Mouse (Mus musculus) left cerebral cortex, postnatal 10 days (tissue): ENCODE data around the gene Ugt1a10. TPM values are rescaled to one million over a fixed set of nuclear protein-coding genes. Genes with fewer than 3 reads are reported as not detected.
A peak's percentile ranks its signal among the peaks of the same experiment; 100 is the strongest.
"Not testable (repeated sequence)": the region's sequence is repeated elsewhere in the genome, so short reads cannot be mapped to it uniquely, and the experiment has no call there.

ENCODE experiments used
- DNase-seq, 2 experiments: peaks; one replicate each; pipeline ENCODE4 v3.0.0; 2021 to 2022; ENCODE audit warnings: low spot score in 2 of 2, mixed read lengths in 1 of 2; ENCODE audit errors: extremely low spot score in 1 of 2
- intact Hi-C: fragments of 180-260 bp; cut with DNase I; formaldehyde crosslinking; loops from one replicate; pipeline ENCODE4 v1.15.1; 2025
- total RNA-seq, 2 experiments: library from RNA; stranded (reverse); gene quantifications; 2 replicates each; pipeline ENCODE4 v1.2.3; 2021

The Ugt1a10 gene
- total RNA-seq, 2 experiments from 2014 or later: not detected

DNA sequence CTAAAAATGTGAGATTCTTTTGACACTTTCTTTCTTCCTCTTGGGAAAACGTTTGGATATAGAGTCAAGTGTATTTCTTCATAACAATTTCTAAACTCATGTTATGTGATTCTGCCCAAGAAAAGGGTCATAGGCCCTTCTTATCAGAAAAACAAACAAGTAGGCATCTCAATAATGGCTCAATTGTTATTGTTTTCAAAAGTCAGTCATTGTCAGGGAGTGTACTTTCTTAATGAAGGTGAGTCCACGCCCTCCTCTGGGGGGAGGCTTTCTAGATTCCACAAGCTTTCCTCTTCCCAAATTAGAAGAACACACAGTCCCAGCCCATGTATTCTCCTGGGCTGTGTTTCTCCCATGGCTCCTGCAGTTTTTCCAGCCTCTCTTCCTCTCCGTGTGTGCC, 32.3 kb downstream of the Ugt1a10 start, which contains the start of gene Ugt1a8:
TSS of gene Ugt1a8 (plus strand) at position 301 of the 400 bp plus-strand sequence.
- no peak for DNase-seq
- intact Hi-C loops: no loop called here

DNA sequence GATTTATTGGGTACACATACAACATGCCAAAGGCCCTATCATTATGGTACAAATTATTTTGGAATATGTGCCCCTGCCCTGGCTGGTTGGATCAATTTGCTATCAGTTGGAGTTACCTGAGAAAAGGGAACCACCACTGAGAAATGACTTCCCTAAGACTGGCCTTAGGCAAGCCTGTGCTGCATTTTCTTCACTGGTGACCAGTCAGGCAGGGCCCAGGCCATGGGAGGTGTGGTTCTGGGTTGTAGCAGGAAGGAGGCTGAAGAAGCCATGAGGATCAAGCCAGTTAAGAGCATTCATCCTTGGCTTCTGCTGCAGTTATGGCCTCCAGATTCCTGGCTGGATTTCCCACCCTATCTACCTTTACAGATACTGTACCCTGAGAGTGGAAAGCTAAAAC, 37.2 kb downstream of the Ugt1a10 start:
- no peak for DNase-seq
- intact Hi-C loops: no loop called here

- DNase-seq, intact Hi-C loops: not testable (repeated sequence)
These were observed 39.1 kb downstream of the Ugt1a10 start for GRCm38 (mm10) chr1:88094270-88094676.

GRCm38 (mm10) chr1:88094941-88095492, 39.8 kb downstream of the Ugt1a10 start, which contains the start of gene Ugt1a7c:
Gene Ugt1a7c (plus strand): TSS chr1:88095062.
- intact Hi-C loops: no loop called here
- peak in 1 of 2 experiments; percentile 1 for DNase-seq

DNA sequence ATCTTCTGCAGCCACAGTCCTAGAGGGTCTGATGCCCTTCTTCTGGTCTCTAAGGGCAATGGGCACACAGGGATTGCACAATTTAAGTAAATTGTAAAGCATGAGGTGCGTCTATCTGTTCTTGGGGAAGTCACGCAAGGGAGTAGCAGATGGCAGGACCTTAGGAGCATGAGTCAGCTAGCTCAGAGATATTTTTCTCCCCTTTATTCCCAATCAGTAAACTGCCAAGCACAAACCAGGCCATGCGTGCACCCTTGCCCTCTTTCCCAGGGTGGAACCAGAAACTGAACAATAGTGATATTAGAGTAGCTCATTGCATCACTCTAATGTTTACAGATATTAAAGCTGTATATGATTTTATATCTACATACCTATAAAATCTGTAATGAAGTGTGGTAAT, 43.4 kb downstream of the Ugt1a10 start:
- DNase-seq, intact Hi-C loops: not testable (repeated sequence)

- intact Hi-C loops, DNase-seq: not testable (repeated sequence)
These were observed 44.5 kb downstream of the Ugt1a10 start for GRCm38 (mm10) chr1:88099691-88100090.

GRCm38 (mm10) chr1:88103019-88103418, 47.8 kb downstream of the Ugt1a10 start, which contains the start of gene Ugt1a6b:
Gene Ugt1a6b (plus strand): TSS chr1:88103252.
- intact Hi-C loops: not testable (repeated sequence)

GRCm38 (mm10) chr1:88103697-88104468, 48.7 kb downstream of the Ugt1a10 start:
- DNase-seq, intact Hi-C loops: not testable (repeated sequence)

More at GRCm38 (mm10) chr1:88103019-88103418, 47.8 kb downstream of the Ugt1a10 start, which contains the start of gene Ugt1a6b:
- DNase-seq: not testable (repeated sequence)

DNA sequence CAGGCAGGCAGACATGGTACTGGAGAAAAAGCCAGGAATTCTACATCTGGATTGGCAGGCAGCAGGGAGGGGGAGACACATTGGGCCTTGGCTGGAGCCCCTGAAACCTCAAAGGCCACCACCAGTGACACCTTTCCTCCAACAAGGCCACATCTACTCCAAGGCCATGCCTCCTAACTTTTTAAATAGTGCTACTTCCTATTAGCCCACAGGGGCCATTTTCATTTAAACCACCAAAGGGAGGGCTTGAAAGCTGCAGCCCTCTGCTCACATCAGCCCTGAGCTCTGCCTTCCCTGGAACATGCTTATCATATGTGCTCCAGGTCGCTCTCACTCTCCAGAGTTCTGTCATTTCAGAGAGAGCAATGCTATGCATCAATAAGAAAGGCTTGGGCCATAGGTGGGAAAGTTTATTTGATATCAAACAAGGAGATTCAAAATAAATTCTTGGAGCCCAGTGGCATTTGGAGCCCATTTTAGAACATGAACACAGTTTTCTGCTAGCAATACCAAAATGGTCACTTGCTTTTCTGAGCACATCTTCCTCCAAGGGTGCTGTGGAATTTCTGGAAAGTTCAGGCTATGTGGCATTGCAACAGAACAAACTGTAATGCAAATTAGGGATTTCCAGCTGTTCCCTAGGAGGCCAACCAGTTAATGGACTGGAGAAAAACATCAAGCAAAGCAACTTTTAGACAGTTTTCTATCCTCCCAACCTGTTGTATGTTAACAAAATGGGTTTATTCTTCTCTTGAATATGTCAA, 49.7 kb downstream of the Ugt1a10 start:
- intact Hi-C loops: no loop called here
- DNase-seq: no peak

- intact Hi-C loops: no loop called here
- DNase-seq: no peak
These were observed 50.5 kb downstream of the Ugt1a10 start for GRCm38 (mm10) chr1:88105656-88106055.

GRCm38 (mm10) chr1:88109027-88109557, 53.9 kb downstream of the Ugt1a10 start:
- DNase-seq, intact Hi-C loops: not testable (repeated sequence)

DNA sequence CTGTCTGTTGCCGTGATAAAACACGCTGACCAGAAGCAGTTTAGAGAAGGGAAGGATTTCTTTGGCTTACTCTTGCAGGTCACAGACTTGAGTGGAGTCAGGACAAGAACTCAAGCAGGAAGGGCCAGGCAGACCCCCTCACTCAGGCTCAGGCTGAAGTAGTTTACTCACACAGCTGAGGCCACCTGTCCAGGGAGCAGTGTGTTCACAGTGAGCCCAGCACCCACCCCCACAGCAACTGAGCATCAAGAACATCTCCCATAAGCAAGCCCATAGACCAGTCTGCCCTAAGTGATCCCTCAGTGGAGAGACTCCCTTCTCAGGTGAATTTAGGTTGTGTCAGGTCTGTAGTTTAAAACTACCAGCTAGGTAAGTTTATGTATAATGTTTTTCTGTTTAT, 54.4 kb downstream of the Ugt1a10 start:
- DNase-seq, intact Hi-C loops: not testable (repeated sequence)

DNA sequence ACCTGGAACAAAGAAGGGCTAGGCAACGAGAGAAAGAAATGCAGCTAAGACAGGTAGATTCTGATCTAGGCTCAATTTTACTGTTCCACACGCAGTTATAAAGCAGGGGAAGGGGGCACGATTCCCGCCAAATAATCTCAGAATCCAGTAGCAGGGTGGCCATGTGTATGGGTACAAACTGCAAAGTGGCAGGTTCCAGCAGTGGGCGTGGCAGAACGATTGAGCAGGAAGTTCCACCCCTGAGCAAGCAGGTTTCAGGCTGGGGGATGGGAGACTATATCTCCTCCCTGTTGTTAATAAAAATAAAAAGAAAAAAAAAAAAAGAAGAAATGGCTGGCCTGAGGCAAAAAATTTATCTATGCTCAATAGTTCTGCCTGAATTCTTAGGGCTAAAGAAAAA, 57.6 kb downstream of the Ugt1a10 start:
- intact Hi-C loops, DNase-seq: not testable (repeated sequence)

GRCm38 (mm10) chr1:88120550-88120949, 65.4 kb downstream of the Ugt1a10 start:
- DNase-seq, intact Hi-C loops: not testable (repeated sequence)

GRCm38 (mm10) chr1:88121521-88121920, 66.3 kb downstream of the Ugt1a10 start:
- intact Hi-C loops, DNase-seq: not testable (repeated sequence)

DNA sequence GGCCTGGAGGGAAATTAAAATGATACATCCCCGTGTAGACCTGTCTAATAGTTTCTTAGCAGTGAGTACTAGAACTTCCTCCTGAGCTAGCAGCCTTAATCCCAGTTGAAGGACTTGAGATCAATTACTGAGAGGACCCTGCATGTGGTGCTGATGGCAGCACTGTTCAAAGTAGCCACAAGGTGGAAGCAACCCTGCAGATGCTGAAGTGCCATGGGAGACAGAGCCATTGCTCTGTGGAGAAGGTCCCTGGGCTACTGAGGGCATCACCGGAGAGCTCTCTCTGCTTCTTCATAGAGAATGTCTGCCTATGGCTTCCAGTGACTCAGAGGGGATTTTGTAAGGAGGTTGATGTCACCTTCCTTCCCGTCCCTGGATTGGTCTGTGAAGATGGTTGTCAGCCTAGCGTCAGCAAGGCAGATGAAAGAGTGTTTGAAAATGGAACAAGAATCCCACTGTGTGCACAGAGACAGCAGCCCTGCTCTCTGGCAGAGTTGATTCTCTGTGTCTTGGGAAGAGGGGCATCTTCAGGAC, 70.7 kb downstream of the Ugt1a10 start:
- intact Hi-C loops: not testable (repeated sequence)

DNA sequence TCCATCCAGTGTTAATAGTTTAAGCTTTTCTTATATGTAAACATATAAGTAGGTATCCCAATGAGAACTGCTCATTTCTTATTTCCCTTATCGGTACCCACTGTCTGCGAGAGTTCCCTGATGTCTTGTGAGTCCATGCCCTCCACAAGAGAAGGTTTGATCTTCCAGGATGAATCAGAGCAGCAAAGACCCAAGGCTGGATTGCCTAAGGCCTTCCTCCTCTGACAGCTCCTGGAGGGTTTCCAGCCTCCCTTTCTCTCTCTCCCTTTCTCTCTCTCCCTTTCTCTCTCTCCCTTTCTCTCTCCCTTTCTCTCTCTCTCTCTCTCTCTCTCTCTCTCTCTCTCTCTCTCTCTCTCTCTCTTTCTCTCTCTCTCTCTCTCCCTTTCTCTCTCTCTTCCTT, 73.9 kb downstream of the Ugt1a10 start:
- DNase-seq, intact Hi-C loops: not testable (repeated sequence)

More for the DNA sequence above, 70.7 kb downstream of the Ugt1a10 start:
- DNase-seq: not testable (repeated sequence)

GRCm38 (mm10) chr1:88130223-88130622, 75.0 kb downstream of the Ugt1a10 start:
- intact Hi-C loops, DNase-seq: not testable (repeated sequence)
